Mouse (Mus musculus) retina, postnatal 1 day (tissue): Measurements from ENCODE around the gene Kbtbd4.
"Not testable (repeated sequence)": the region's sequence is repeated elsewhere in the genome, so short reads cannot be mapped to it uniquely, and the experiment has no call there.

ENCODE experiments used
- DNase-seq: peaks from one replicate; pipeline ENCODE4 v3.0.0-alpha.2; 2012

Gene Kbtbd4

DNA sequence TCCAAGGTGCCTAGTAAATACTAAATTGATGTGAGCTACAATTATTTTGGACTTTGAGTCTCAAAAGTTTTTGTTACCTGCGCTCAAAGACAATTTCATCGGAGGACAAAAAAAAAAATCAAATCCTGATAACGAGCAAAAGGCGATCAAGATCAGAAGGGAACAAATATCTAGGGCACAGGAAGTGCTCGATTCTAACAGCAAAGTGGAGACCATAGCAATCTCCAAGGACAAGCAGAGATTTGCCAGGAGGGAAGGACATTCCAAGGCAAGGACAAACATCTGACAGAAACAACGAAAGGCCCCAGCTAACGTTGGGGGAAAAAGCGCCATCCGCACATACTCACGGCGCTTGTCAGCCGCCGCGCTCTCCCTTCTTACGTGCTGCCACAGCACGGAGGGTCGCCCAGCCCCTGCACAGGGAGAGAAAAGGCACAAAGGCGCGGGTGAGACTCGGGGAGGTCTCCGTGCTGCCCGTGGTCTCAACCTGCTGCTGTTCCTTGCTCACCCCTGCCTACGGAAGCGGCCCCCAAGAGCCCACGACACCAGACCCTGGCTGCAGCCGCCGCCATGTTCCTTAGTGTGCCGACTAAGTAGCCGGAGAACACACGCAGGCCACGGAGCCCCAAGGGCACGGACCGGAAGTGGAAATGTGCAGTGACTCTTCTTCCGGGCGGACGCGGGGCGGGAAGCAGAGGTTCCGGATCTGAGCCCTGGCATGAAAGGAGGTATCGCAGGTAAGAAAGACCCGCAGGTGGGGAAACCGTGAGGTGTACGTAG lies at the start of gene Kbtbd4, which contains the start of gene Ndufs3:
TSS of gene Kbtbd4 (plus strand) at position 665 of the 780 bp plus-strand sequence.
TSS of gene Ndufs3 (minus strand) at position 752 of the 780 bp plus-strand sequence.
- peak; percentile 96 for DNase-seq

GRCm38 (mm10) chr2:90861486-90861885 lies 43.1 kb upstream of the Kbtbd4 start:
- no peak for DNase-seq

DNA sequence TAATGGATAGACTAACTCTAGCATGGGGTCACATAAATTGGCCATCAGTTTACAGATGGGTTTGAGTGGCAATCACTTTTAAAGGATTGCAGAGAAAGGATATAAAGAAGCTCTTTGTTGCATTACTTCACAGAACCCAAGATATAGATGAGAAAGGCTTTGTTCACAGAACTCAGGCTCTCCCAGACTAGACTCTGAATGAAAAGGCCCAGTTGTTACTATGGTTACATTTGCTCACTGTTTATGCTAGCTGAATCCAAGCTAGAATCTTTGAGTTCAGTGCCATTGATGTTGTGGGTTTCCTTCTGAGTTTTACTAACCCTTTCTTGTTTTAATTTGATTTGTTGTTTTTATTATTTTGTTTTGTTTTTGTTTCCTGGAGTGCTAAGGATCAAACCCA lies 40.4 kb upstream of the Kbtbd4 start:
- DNase-seq: no peak

GRCm38 (mm10) chr2:90866524-90866923 lies 38.0 kb upstream of the Kbtbd4 start:
- peak; percentile 79 for DNase-seq

- no peak for DNase-seq
Measured at GRCm38 (mm10) chr2:90870136-90870601, 34.4 kb upstream of the Kbtbd4 start.

DNA sequence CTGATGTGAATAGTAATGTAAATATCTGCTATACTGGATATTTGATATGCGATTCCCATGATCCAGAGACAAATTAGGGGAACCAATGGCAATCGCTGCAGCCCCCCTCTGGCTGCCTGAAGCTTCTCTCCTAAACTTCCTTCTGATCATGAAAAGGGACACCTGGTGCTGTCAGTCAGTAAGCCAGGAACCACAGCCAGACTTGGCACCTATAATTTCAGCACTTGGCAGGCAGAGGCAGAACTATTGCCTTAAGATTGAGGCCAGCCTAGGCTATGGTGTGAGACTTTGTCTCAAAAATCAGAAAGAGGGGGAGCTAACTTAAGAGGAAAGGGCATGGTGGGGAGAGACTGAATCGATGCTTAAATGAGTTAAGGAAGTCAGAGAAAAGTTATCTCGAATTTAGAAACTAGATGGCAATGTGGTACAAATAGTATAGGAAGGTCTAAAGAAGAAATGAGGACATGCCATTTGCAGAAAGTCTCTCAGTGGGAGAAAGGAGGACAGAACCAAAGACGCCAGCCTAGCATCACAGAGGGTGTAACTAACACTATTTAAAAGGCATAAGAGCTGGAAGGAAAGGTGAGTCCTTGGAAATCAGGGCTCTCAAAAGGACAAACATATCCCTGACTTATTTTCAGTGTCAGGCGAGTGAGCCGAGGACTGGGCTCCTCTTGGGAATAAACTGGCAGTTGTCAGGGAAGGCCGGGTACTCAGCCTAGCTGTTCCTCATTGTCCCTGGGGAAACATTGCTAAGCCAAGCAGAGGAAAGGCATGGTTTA lies 33.2 kb upstream of the Kbtbd4 start:
- no peak for DNase-seq

- DNase-seq: no peak
Measured at GRCm38 (mm10) chr2:90874025-90874424, 30.5 kb upstream of the Kbtbd4 start.

- DNase-seq: no peak
Measured at GRCm38 (mm10) chr2:90875239-90875638, 29.3 kb upstream of the Kbtbd4 start.

DNA sequence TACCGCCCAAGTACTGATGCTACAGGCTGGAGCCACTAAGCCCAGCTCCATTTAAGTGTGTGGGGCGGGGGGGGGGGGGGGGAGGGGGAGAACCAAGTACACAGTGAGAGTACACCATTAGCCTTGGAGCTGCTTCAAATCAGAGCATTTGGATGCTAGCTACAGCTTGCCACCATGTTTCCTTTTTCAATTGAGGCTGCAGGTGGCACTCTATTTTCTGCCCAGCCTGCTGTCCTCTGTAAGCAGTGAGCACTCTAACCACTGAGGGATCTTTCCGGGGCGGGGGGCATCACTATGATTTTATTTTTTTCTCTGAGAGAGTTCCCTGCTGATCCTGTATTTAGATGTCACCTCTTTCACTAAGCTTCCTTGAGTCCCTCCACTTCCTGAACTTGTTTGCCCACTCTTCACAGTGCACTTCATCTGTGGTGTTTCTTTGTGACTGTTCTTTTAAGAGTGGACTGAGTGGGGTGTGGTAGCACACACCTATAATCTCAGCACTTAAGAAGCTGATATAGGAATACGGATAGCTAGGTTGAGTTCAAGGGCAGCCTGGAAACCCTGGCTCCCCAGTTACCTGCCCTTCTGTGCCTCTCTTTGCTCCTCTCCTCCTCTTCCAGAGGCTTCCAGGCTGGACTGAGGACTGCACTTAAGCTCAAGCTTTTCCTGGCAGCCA lies 26.8 kb upstream of the Kbtbd4 start:
- DNase-seq: no peak

- no peak for DNase-seq
Measured at GRCm38 (mm10) chr2:90879419-90879818, 25.1 kb upstream of the Kbtbd4 start.

GRCm38 (mm10) chr2:90880144-90880785 lies 24.3 kb upstream of the Kbtbd4 start:
- DNase-seq: peak; percentile 64

GRCm38 (mm10) chr2:90881824-90882223 lies 22.7 kb upstream of the Kbtbd4 start:
- no peak for DNase-seq

- peak; percentile 73 for DNase-seq
Measured at GRCm38 (mm10) chr2:90885218-90886041, 19.1 kb upstream of the Kbtbd4 start, which contains the start of gene C1qtnf4. Gene C1qtnf4 (plus strand): TSS chr2:90885860.

GRCm38 (mm10) chr2:90886436-90886835 lies 18.1 kb upstream of the Kbtbd4 start:
- DNase-seq: peak; percentile 54

- no peak for DNase-seq
Measured at GRCm38 (mm10) chr2:90887627-90888026, 16.9 kb upstream of the Kbtbd4 start.

DNA sequence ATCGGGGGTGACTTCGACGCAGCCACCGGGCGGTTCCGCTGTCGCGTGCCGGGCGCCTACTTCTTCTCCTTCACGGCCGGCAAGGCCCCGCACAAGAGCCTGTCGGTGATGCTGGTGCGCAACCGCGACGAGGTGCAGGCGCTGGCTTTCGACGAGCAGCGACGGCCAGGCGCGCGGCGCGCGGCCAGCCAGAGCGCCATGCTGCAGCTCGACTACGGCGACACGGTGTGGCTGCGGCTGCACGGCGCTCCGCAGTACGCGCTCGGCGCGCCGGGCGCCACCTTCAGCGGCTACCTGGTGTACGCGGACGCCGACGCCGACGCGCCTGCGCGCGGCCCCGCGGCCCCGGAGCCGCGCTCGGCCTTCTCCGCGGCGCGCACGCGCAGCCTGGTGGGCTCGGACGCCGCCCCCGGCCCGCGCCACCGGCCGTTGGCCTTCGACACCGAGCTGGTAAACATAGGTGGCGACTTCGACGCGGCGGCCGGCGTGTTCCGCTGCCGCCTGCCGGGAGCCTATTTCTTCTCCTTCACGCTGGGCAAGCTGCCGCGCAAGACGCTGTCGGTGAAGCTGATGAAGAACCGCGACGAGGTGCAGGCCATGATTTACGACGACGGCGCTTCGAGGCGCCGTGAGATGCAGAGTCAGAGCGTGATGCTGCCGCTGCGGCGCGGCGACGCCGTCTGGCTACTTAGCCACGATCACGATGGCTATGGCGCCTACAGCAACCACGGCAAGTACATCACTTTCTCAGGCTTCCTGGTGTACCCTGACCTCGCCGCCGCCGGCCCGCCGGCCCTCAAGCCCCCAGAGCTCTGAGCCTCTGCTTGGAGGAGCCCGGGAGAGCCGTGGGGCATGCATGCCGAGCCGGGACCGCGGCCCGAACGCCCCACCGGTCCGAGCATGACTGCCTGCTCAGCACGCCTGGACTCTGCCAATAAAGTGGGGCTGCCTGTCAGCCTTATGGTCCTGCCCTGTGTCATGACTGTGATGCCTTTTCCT lies 14.7 kb upstream of the Kbtbd4 start:
- DNase-seq: peak; percentile 78

DNA sequence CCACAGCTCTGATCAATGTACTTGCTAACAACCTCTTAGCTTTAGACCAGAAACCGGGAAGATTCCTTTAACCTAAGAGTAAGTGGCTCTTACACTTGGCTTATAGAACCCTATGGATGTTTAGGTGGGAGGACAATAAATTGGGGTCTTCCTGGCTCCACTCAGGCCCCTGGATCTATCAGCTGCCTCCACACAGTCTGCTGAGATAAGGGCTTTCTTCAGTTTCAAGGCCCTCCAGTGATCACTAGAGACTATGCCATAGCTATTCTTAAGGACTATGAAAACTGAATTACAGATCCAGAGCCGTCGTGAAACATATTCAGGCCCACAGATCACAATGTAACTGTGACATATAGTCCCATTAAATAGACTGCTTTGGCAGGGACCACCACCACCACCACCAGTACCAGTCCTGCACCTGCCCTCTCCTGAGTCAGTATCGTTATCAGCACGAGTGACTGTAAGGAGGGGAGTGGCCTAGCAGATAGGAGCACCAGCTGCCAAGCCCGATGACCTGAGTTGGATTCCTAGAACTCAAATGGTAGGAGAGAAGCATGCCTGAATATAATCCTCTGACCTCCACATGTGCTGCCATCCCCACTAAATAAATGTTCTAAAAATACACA lies 10.8 kb upstream of the Kbtbd4 start:
- DNase-seq: no peak

- DNase-seq: not testable (repeated sequence)
Measured at GRCm38 (mm10) chr2:90894299-90894677, 10.3 kb upstream of the Kbtbd4 start.

DNA sequence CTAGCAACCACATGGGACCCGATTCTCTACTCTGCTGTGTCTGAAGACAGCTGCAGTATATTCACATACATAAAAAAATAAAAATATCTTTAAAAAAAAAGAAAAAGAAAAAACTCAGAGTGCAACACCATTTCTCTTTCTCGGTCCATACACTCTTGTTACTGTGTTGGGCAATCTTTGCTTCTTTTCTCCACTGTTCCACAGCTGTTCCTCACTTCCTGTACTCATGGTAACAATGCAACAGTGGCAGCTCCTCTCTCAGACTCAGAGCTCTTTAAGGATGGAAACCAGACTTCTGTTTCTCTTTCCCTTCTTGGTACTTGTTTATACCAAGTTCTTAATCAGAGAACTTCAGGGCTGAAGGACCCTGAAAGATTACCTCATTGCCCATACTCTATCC lies 1.1 kb upstream of the Kbtbd4 start:
- no peak for DNase-seq

DNA sequence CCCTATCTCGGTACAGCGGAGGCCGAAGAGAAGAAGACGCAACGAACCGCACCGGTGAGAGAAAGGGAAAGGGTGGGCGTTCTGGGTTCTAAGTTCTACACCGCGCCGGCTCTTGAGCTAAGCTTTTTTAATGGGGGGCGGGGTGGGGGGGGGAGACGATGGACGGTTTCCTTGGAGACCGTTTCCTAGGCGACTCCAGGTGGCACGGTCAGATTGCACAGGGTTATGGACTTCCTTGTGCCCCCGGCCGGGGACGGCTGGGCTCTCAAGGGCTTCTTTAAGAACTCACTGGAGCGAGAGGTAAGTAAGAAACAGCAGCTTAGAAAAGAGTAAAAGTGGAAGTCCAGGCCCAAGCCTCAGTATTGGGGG lies 300 bp downstream of the Kbtbd4 start:
- DNase-seq: no peak
